Mouse (Mus musculus) CD8-positive naive resting alpha-beta T cell, adult 2 months (primary cell): ENCODE measurements around the gene Armc5.

Source experiments
- DNase-seq, 2 experiments: peaks; one replicate each; pipeline ENCODE4 v3.0.0; 2022; ENCODE audit warnings: low read depth in 2 of 2, low spot score in 2 of 2

The Armc5 gene

GRCm38 (mm10) chr7:128246496-128247391 is 9.6 kb downstream of the Armc5 start, which contains the start of gene Tgfb1i1:
TSS of gene Tgfb1i1 (plus strand) at chr7:128246812.
- DNase-seq: no peak

- peak; percentile 60 to 69 for DNase-seq
Observed at GRCm38 (mm10) chr7:128247443-128247842, 10.3 kb downstream of the Armc5 start.

- DNase-seq: no peak
Observed at GRCm38 (mm10) chr7:128248081-128249042, 11.2 kb downstream of the Armc5 start.

GRCm38 (mm10) chr7:128249998-128250397 is 12.9 kb downstream of the Armc5 start:
- DNase-seq: no peak

- DNase-seq: no peak
Observed at GRCm38 (mm10) chr7:128251946-128252345, 14.8 kb downstream of the Armc5 start.

GRCm38 (mm10) chr7:128252609-128253008 is 15.5 kb downstream of the Armc5 start:
- DNase-seq: peak in 1 of 2 experiments; percentile 36

GRCm38 (mm10) chr7:128254978-128255377 is 17.8 kb downstream of the Armc5 start:
- DNase-seq: no peak

- DNase-seq: no peak
Observed at GRCm38 (mm10) chr7:128255757-128256156, 18.6 kb downstream of the Armc5 start.

- DNase-seq: no peak
Observed at GRCm38 (mm10) chr7:128256783-128257334, 19.7 kb downstream of the Armc5 start.

- DNase-seq: no peak
Observed at GRCm38 (mm10) chr7:128265411-128265810, 28.3 kb downstream of the Armc5 start, which contains the start of gene Slc5a2. TSS of gene Slc5a2 (plus strand) at chr7:128265657.

GRCm38 (mm10) chr7:128266056-128266455 is 28.9 kb downstream of the Armc5 start:
- no peak for DNase-seq

GRCm38 (mm10) chr7:128267391-128267790 is 30.2 kb downstream of the Armc5 start:
- no peak for DNase-seq

- DNase-seq: no peak
Observed at GRCm38 (mm10) chr7:128267813-128268212, 30.7 kb downstream of the Armc5 start.

- no peak for DNase-seq
Observed at GRCm38 (mm10) chr7:128270431-128270850, 33.3 kb downstream of the Armc5 start.

- no peak for DNase-seq
Observed at GRCm38 (mm10) chr7:128271496-128271895, 34.4 kb downstream of the Armc5 start.

GRCm38 (mm10) chr7:128276051-128276450 is 38.9 kb downstream of the Armc5 start:
- no peak for DNase-seq

GRCm38 (mm10) chr7:128279750-128280149 is 42.6 kb downstream of the Armc5 start:
- no peak for DNase-seq

GRCm38 (mm10) chr7:128281765-128282164 is 44.6 kb downstream of the Armc5 start:
- no peak for DNase-seq

GRCm38 (mm10) chr7:128282532-128283244 is 45.5 kb downstream of the Armc5 start:
- no peak for DNase-seq

- DNase-seq: no peak
Observed at GRCm38 (mm10) chr7:128284047-128284446, 46.9 kb downstream of the Armc5 start.
